Mouse (Mus musculus) stomach, embryonic 16.5 days (tissue): ENCODE data around the gene Itpr3. TPM values are rescaled to one million over a fixed set of nuclear protein-coding genes. Genes with fewer than 3 reads are reported as not detected.

Experiments
- ATAC-seq: fragments of 200-750 bp; cut with Nextera tagmentation; 2 replicates; pipeline ENCODE4 v1.8.0; 2017; ENCODE audit warnings: moderate number of reproducible peaks, moderate TSS enrichment; ENCODE audit not compliant: insufficient read depth, low FRiP score
- H3K27ac ChIP-seq: fragments of 300-500 bp; sonication (generic); 2 replicates; pipeline ENCODE4 v1.5.1; 2014; ENCODE audit warnings: low read length
- H3K27me3 ChIP-seq: fragments of 300-500 bp; sonication (generic); 2 replicates; pipeline ENCODE4 v1.6.1; 2014; ENCODE audit warnings: low read length, control low read depth, mixed read lengths; ENCODE audit not compliant: control insufficient read depth, insufficient read depth
- H3K36me3 ChIP-seq: fragments of 300-500 bp; sonication (generic); 2 replicates; pipeline ENCODE4 v1.6.1; 2014; ENCODE audit warnings: low read length; ENCODE audit not compliant: control insufficient read depth, insufficient read depth
- H3K4me1 ChIP-seq: fragments of 300-500 bp; sonication (generic); 2 replicates; pipeline ENCODE4 v1.6.1; 2014; ENCODE audit warnings: low read length, control low read depth, mixed read lengths; ENCODE audit not compliant: control insufficient read depth, insufficient read depth
- H3K4me2 ChIP-seq: fragments of 300-500 bp; sonication (generic); 2 replicates; pipeline ENCODE4 v1.6.1; 2014; ENCODE audit warnings: low read depth, low read length, mixed read lengths
- H3K4me3 ChIP-seq: fragments of 300-500 bp; sonication (generic); replicated peaks from 2 replicates; pipeline ENCODE4 v1.5.1; 2014; ENCODE audit warnings: mild to moderate bottlenecking, low read length
- H3K9ac ChIP-seq: fragments of 300-500 bp; sonication (generic); 2 replicates; pipeline ENCODE4 v1.6.1; 2014; ENCODE audit warnings: low read length
- H3K9me3 ChIP-seq: fragments of 300-500 bp; sonication (generic); replicated peaks from 2 replicates; pipeline ENCODE4 v1.6.1; 2016; ENCODE audit warnings: low read length, control low read depth; ENCODE audit not compliant: control insufficient read depth
- WGBS: fragments of 180-500 bp; shearing (Covaris S2); extraction: QIAGEN DNeasy Blood & Tissue Kit; methylation state at CpG from one replicate; pipeline ENCODE4 v1.1.7; 2014; 5-methylcytosine and 5-hydroxymethylcytosine counted together
- polyA plus RNA-seq: library from polyadenylated mRNA; unstranded; fragments of >200 nt; fragmentation: Nextera tagmentation; extraction: Ambion mirVana; gene quantifications from 2 replicates; pipeline ENCODE4 v1.2.1, GENCODE M21; 2015

Itpr3 gene
- polyA plus RNA-seq, 1 experiment from 2014 or later: 15.0 TPM

DNA sequence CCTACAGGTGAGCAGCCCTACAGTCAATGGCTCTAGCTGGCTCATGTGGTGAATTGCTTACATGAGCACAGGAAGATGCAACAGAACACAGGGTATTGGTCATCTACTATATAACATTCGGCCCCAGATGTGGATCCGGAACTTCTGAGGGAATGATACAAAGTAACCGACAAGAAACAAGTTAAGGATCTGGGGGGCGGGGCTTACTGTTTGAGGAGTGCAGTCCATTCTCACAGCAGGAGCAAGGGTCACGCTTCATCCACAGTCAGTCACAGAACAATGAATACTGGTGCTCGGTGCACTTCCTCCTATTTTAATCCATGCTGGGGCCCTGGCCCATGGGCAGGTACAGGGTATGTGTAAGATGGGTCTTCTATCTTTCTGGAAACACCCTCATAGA lies 50.8 kb downstream of the Itpr3 start:
- Histone ChIP-seq H3K4me3 (no peak overlapping the region), H3K4me2 (no peak overlapping the region), H3K27ac (no peak overlapping the region), H3K4me1 (no peaks in the 10 kb centered on the region), H3K9ac (no peak overlapping the region), H3K27me3 (no peaks in the 10 kb centered on the region), H3K36me3 (0 out of 2 replicates have a peak, but pooled peaks cover 2% of the 10 kb centered on the region), H3K9me3 (no peaks in the 10 kb centered on the region)
- ATAC-seq: no peak
- WGBS: 83% methylated on average over 6 of the region's 6 CpGs

DNA sequence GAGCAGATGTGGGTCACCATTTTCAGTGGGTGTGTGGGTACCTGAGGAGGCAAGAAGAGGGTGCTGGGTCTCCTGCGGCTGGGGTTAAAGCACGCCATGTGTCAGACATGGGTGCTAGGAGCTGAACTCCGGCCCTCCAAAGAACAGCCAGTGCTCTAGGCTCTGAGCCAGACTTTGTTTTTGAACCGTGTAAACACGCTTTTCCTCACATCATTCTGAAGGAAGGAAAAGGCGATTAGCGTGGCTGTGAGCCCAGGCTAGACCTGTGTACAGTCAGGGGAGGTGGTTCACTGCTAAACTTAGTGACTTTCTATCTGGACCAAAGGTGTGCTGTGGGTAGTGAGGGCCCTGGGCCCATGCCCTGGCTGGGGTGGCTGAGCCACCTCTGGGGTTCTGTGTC lies 53.0 kb downstream of the Itpr3 start:
- Histone ChIP-seq H3K36me3 (0 out of 2 replicates have a peak, but pooled peaks cover 2% of the 10 kb centered on the region), H3K4me1 (no peaks in the 10 kb centered on the region), H3K9ac (no peak overlapping the region; the same call in 1 of the 2 replicates), H3K27me3 (no peaks in the 10 kb centered on the region), H3K27ac (no peak overlapping the region), H3K9me3 (no peaks in the 10 kb centered on the region), H3K4me2 (no peak overlapping the region), H3K4me3 (no peak overlapping the region)
- ATAC-seq: no peak
- 76% methylated on average over 7 of the region's 7 CpGs for WGBS

- peaks cover 12% of the 10 kb centered on the region; the same call in 1 of the 2 replicates for H3K4me1 ChIP-seq
- H3K27me3 ChIP-seq: no peaks in the 10 kb centered on the region
- no peak overlapping the region for H3K27ac ChIP-seq
- 73% methylated on average over 25 of the region's 25 CpGs for WGBS
- ATAC-seq: no peak
- no peaks in the 10 kb centered on the region; the same call in 1 of the 2 replicates for H3K9me3 ChIP-seq
- H3K9ac ChIP-seq: no peak overlapping the region
- no peak overlapping the region for H3K4me2 ChIP-seq
- H3K36me3 ChIP-seq: peaks cover 24% of the 10 kb centered on the region; the same call in 1 of the 2 replicates
- H3K4me3 ChIP-seq: no peak overlapping the region
Observed at GRCm38 (mm10) chr17:27118676-27119539, 61.8 kb downstream of the Itpr3 start.

GRCm38 (mm10) chr17:27119540-27119895 lies 62.4 kb downstream of the Itpr3 start:
- Histone ChIP-seq H3K9me3 (no peaks in the 10 kb centered on the region; the same call in 1 of the 2 replicates), H3K4me1 (peaks cover 12% of the 10 kb centered on the region; the same call in 1 of the 2 replicates), H3K9ac (no peak overlapping the region), H3K36me3 (peaks cover 24% of the 10 kb centered on the region; the same call in 1 of the 2 replicates), H3K4me3 (no peak overlapping the region), H3K27ac (no peak overlapping the region), H3K27me3 (no peaks in the 10 kb centered on the region), H3K4me2 (no peak overlapping the region)
- no peak for ATAC-seq
- 74% methylated on average over 4 of the region's 4 CpGs for WGBS

DNA sequence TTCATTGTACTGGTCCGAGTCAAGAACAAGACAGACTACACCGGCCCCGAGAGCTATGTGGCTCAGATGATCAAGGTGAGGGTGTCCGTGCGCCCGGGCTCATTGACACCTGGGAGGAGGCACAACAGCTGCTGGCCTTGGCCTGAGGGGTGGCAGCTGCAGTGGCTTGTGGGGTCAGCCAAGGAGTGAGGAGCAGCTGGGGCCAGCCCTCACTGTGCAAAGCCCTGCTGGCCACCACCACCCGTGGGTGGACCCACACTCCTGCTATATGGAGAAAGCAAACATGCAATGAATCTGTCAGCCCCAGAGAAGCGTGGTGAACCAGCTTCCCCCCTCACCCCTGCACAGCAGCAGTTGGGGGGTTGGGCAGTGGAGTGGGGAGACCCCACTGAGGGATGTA lies 62.9 kb downstream of the Itpr3 start:
- H3K9ac ChIP-seq: no peak overlapping the region
- 65% methylated on average over 8 of the region's 8 CpGs for WGBS
- no peaks in the 10 kb centered on the region for H3K27me3 ChIP-seq
- ATAC-seq: no peak; the same call in 1 of the 2 replicates
- no peak overlapping the region for H3K4me2 ChIP-seq
- H3K4me3 ChIP-seq: no peak overlapping the region
- no peaks in the 10 kb centered on the region; the same call in 1 of the 2 replicates for H3K9me3 ChIP-seq
- H3K27ac ChIP-seq: no peak overlapping the region
- H3K4me1 ChIP-seq: peaks cover 12% of the 10 kb centered on the region; the same call in 1 of the 2 replicates
- peaks cover 24% of the 10 kb centered on the region; the same call in 1 of the 2 replicates for H3K36me3 ChIP-seq

GRCm38 (mm10) chr17:27120561-27121024 lies 63.5 kb downstream of the Itpr3 start:
- Histone ChIP-seq H3K4me1 (peaks cover 12% of the 10 kb centered on the region; the same call in 1 of the 2 replicates), H3K4me2 (no peak overlapping the region), H3K9me3 (no peaks in the 10 kb centered on the region; the same call in 1 of the 2 replicates), H3K4me3 (no peak overlapping the region), H3K27me3 (no peaks in the 10 kb centered on the region), H3K9ac (no peak overlapping the region), H3K36me3 (peaks cover 24% of the 10 kb centered on the region; the same call in 1 of the 2 replicates), H3K27ac (no peak overlapping the region)
- 18% methylated on average over 18 of the region's 18 CpGs for WGBS
- ATAC-seq: no peak

DNA sequence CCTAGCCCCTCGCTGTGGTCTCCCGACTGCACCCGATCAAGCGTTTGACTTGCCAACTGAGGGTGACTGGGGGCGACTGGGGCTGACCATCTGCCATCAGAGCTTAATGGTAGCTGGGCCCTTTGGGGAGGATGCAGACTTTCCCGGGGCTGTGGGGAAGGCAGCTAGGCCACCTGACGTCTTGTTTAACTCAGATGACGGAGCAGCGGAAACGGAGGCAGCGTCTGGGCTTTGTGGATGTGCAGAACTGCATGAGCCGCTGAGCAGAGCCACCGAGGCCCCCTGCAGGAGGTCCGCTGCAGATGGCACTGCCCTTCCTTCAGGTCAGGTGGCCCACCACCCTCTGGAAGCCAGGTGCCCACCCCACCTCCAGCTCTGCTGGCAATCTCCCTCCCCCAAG lies 64.2 kb downstream of the Itpr3 start:
- peaks cover 13% of the 10 kb centered on the region; the same call in 1 of the 2 replicates for H3K4me1 ChIP-seq
- no peak overlapping the region for H3K27ac ChIP-seq
- H3K4me2 ChIP-seq: no peak overlapping the region
- no peak overlapping the region for H3K4me3 ChIP-seq
- no peaks in the 10 kb centered on the region for H3K27me3 ChIP-seq
- WGBS: 52% methylated on average over 14 of the region's 14 CpGs
- no peak overlapping the region for H3K9ac ChIP-seq
- peaks cover 21% of the 10 kb centered on the region; the same call in 1 of the 2 replicates for H3K36me3 ChIP-seq
- ATAC-seq: no peak
- H3K9me3 ChIP-seq: no peaks in the 10 kb centered on the region; the same call in 1 of the 2 replicates

- Histone ChIP-seq H3K4me2 (no peak overlapping the region), H3K4me1 (peaks cover 18% of the 10 kb centered on the region; the same call in 1 of the 2 replicates), H3K36me3 (peaks cover 18% of the 10 kb centered on the region; the same call in 1 of the 2 replicates), H3K27ac (no peak overlapping the region), H3K9ac (no peak overlapping the region), H3K27me3 (no peaks in the 10 kb centered on the region), H3K9me3 (no peaks in the 10 kb centered on the region; the same call in 1 of the 2 replicates), H3K4me3 (no peak overlapping the region)
- no peak for ATAC-seq
- 79% methylated on average over 7 of the region's 7 CpGs for whole genome bisulfite sequencing
Observed at GRCm38 (mm10) chr17:27121781-27122180, 64.7 kb downstream of the Itpr3 start.

GRCm38 (mm10) chr17:27122701-27123100 lies 65.6 kb downstream of the Itpr3 start:
- H3K4me1 ChIP-seq: peaks cover 19% of the 10 kb centered on the region; the same call in 1 of the 2 replicates
- no peak for ATAC-seq
- H3K9me3 ChIP-seq: no peaks in the 10 kb centered on the region
- no peak overlapping the region for H3K4me3 ChIP-seq
- H3K9ac ChIP-seq: no peak overlapping the region
- 0 out of 2 replicates have a peak, but pooled peaks cover 12% of the 10 kb centered on the region for H3K36me3 ChIP-seq
- no peaks in the 10 kb centered on the region for H3K27me3 ChIP-seq
- H3K4me2 ChIP-seq: no peak overlapping the region
- 65% methylated on average over 11 of the region's 11 CpGs for WGBS
- H3K27ac ChIP-seq: no peak overlapping the region
